In the genomic region with DNA sequence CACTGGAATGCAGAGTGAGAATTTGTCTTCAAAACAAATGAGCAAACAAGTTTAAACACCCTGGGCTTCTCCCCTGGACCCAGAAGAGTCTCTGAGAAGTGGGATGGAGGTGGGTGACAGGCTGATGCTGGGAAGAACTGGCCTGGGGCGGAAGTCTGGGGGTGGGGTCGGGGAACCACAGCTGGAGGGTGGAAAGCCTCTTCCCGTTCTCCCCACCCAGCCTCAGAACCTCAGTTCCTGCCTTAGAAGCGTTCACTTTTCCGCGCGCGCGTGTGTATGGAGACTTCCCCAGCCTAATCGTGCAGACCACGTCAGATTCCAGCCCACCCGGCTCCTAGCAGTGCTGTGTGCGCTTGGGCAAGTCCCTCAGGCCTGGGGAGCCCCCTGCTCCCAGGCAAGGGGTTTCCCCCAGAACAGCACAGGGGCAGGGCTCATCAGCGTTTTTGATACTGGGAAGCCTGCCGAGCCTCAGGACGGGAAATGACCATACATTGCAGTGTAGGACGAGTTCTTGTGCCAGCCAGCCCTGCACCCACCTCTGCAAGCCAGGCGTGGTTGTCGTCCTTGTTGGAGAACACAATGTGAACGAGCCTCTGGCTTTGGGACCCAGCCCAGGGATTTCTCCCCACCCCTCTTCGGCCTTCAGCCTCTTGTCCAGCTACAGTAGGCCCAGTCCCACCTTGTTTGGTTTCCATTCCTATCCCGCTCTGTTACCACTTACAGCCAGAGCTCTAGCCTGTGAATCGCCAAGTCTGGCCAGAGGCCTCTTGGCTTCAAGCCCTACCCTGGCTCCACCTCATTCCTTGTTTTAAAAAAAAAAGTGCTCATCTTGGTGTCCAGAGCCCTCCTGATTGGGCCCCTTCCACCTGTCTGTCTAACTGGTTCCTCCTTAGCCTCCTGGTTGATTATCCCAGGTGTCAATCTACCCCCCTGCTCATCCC, we compare ENCODE assay signal across 8 mouse cellular contexts. TPM values are rescaled to one million over a fixed set of nuclear protein-coding genes. Genes with fewer than 3 reads are reported as not detected.
DNase-seq lines count a peak whose midpoint lies in the region; ATAC-seq and TF ChIP-seq lines count a peak whose summit lies in the region.

No protein-coding gene starts in this region.

- peak; percentile 50 for ATAC-seq in intestine, embryonic 15.5 days
- ATAC-seq in liver, embryonic 14.5 days (ENCODE audit: insufficient read depth): peak; percentile 50

- H3K9ac ChIP-seq in intestine, embryonic 15.5 days: peak overlapping the region; percentile 86
- peak overlapping the region; percentile 70 for H3K9ac ChIP-seq in liver, embryonic 14.5 days (replicated peaks)

- H3K4me2 ChIP-seq in intestine, embryonic 15.5 days (replicated peaks): peak overlapping the region; percentile 73
- H3K4me2 ChIP-seq in liver, embryonic 14.5 days (ENCODE audit: low read depth): peak overlapping the region; percentile 81

- H3K27me3 ChIP-seq in intestine, embryonic 15.5 days (replicated peaks): no peaks in the 10 kb centered on the region
- no peaks in the 10 kb centered on the region for H3K27me3 ChIP-seq in liver, embryonic 14.5 days (ENCODE audit: control insufficient read depth, insufficient read depth, low read length)

- no peak for TF ChIP-seq EP300 in liver, embryonic 14.5 days (IDR thresholded peaks at IDR 0.05; ENCODE audit: low read depth)

- H3K4me3 ChIP-seq in layer of hippocampus, adult 2 months: peak overlapping the region; percentile 97
- H3K4me3 ChIP-seq in intestine, embryonic 15.5 days (replicated peaks): peak overlapping the region; percentile 72
- peak overlapping the region; percentile 61 to 74 for H3K4me3 ChIP-seq in liver, embryonic 14.5 days (ENCODE audit: insufficient read depth in 1 of 2, low read depth in 2 of 2, low read length in 2 of 2)

- peak in 1 of 2 experiments; percentile 42 for DNase-seq in layer of hippocampus, adult 2 months (ENCODE audit: low spot score in 2 of 2)
- no peak for DNase-seq in layer of hippocampus, adult 9-10 months (ENCODE audit: low spot score)
- DNase-seq in cerebellum, postnatal 14 days: peak; percentile 44 to 69
- DNase-seq in gastrocnemius, postnatal 4 days (ENCODE audit: low spot score in 2 of 2): peak; percentile 46 to 71
- DNase-seq in liver, embryonic 14.5 days (ENCODE audit: low read depth in 3 of 3, low spot score in 3 of 3): no peak
- DNase-seq in natural killer cell, adult 2 months (ENCODE audit: low spot score in 2 of 2): peak; percentile 82 to 86
- DNase-seq in testis, postnatal 10 days (ENCODE audit: low spot score): peak; percentile 81

- no peak for TF ChIP-seq CTCF in layer of hippocampus, adult 2 months (conservative IDR thresholded peaks at IDR 0.05)
- no peak for TF ChIP-seq CTCF in liver, embryonic 14.5 days (IDR thresholded peaks at IDR 0.05; ENCODE audit: low read depth)

- 19% methylated on average over 23 of the region's 23 CpGs for WGBS in intestine, embryonic 15.5 days
- WGBS in liver, embryonic 14.5 days (ENCODE audit: insufficient replicate concordance): 15% methylated on average over 23 of the region's 23 CpGs

- H3K27ac ChIP-seq in layer of hippocampus, adult 2 months: peak overlapping the region; percentile 99
- peak overlapping the region; percentile 88 for H3K27ac ChIP-seq in intestine, embryonic 15.5 days
- peak overlapping the region; percentile 38 for H3K27ac ChIP-seq in liver, embryonic 14.5 days

- H3K9me3 ChIP-seq in intestine, embryonic 15.5 days: no peaks in the 10 kb centered on the region
- H3K9me3 ChIP-seq in liver, embryonic 14.5 days (ENCODE audit: control insufficient read depth, low read length): no peaks in the 10 kb centered on the region

- H3K36me3 ChIP-seq in intestine, embryonic 15.5 days: no peaks in the 10 kb centered on the region
- H3K36me3 ChIP-seq in liver, embryonic 14.5 days (replicated peaks; ENCODE audit: control insufficient read depth, insufficient read depth, low read depth): no peaks in the 10 kb centered on the region

- H3K4me1 ChIP-seq in intestine, embryonic 15.5 days (replicated peaks): peaks cover 45% of the 10 kb centered on the region
- H3K4me1 ChIP-seq in liver, embryonic 14.5 days (replicated peaks; ENCODE audit: control insufficient read depth in 2 of 2, insufficient read depth in 2 of 2, low read length in 1 of 2): peaks cover 8 to 37% of the 10 kb centered on the region in 2 experiments

RNA-seq across cellular contexts. Expression of gene Gramd1a, which starts 4.1 kb away (rescaled TPM):
- total RNA-seq in layer of hippocampus, adult 2 months (2021): 100 to 1,000 TPM; 118 to 124 TPM
- 10 to 100 TPM; 42.8 to 45.8 TPM for total RNA-seq in gastrocnemius, postnatal 4 days (2021)
- 41.6 and 44.2 TPM in 2 replicates for polyA plus RNA-seq in intestine, embryonic 15.5 days (2015; fragmentation: Nextera tagmentation; extraction: Ambion mirVana)
- polyA plus RNA-seq in liver, embryonic 14.5 days (2012; rRNA removed): 19.1 and 19.4 TPM in 2 replicates
- polyA plus RNA-seq in liver, embryonic 14.5 days (2014; fragmentation: Nextera tagmentation; extraction: Ambion mirVana): 8.0 and 8.5 TPM in 2 replicates

RNA-seq across cellular contexts. Expression of gene Scn1b, which starts 24.8 kb away (rescaled TPM):
- 100 to 1,000 TPM; 585 to 611 TPM for total RNA-seq in layer of hippocampus, adult 2 months (2021)
- 10 to 100 TPM; 90.6 to 98.1 TPM for total RNA-seq in gastrocnemius, postnatal 4 days (2021)
- 1.6 and 1.8 TPM in 2 replicates for polyA plus RNA-seq in intestine, embryonic 15.5 days (2015; fragmentation: Nextera tagmentation; extraction: Ambion mirVana)
- 0.97 and 1.0 TPM in 2 replicates for polyA plus RNA-seq in liver, embryonic 14.5 days (2012; rRNA removed)
- 0.45 and 0.52 TPM in 2 replicates for polyA plus RNA-seq in liver, embryonic 14.5 days (2014; fragmentation: Nextera tagmentation; extraction: Ambion mirVana)

RNA-seq across cellular contexts. Expression of gene Hpn, which starts 36.5 kb away (rescaled TPM):
- total RNA-seq in layer of hippocampus, adult 2 months (2021): 1 to 10 TPM; 2.9 to 7.1 TPM
- total RNA-seq in gastrocnemius, postnatal 4 days (2021): 1 to 10 TPM; 3.9 to 4.2 TPM
- 37.9 and 47.0 TPM in 2 replicates for polyA plus RNA-seq in intestine, embryonic 15.5 days (2015; fragmentation: Nextera tagmentation; extraction: Ambion mirVana)
- 44.7 and 48.0 TPM in 2 replicates for polyA plus RNA-seq in liver, embryonic 14.5 days (2012; rRNA removed)
- polyA plus RNA-seq in liver, embryonic 14.5 days (2014; fragmentation: Nextera tagmentation; extraction: Ambion mirVana): 43.3 and 44.8 TPM in 2 replicates

Comparison
In these comparisons a context has a peak if more than half of its experiments do, and no peak if none do; other contexts are left out.
1. DNase-seq: peak in cerebellum, postnatal 14 days (2 of 2), gastrocnemius, postnatal 4 days (2 of 2), natural killer cell, adult 2 months (2 of 2) and testis, postnatal 10 days (single experiment); none in layer of hippocampus, adult 9-10 months (single experiment) and liver, embryonic 14.5 days (0 of 3).
2. H3K27ac ChIP-seq: peak in every context shown above with its lines; median percentile 99 in layer of hippocampus, adult 2 months; 88 in intestine, embryonic 15.5 days; 38 in liver, embryonic 14.5 days.
3. RNA of gene Scn1b, which starts 24.8 kb away (total RNA-seq): 585 to 611 TPM in layer of hippocampus, adult 2 months; 90.6 to 98.1 TPM in gastrocnemius, postnatal 4 days; every median in the first group is over 4 times any median in the second.
4. Peak in every context shown above with its lines, with median percentiles within 50 percentile points of each other: H3K4me3 ChIP-seq.